Mouse (Mus musculus): Measurements from ENCODE around the gene Ninl.

The Ninl gene

GRCm38 (mm10) chr2:150995324-150995723 is 43.9 kb downstream of the Ninl start:
- DNase-seq: no peak

DNA sequence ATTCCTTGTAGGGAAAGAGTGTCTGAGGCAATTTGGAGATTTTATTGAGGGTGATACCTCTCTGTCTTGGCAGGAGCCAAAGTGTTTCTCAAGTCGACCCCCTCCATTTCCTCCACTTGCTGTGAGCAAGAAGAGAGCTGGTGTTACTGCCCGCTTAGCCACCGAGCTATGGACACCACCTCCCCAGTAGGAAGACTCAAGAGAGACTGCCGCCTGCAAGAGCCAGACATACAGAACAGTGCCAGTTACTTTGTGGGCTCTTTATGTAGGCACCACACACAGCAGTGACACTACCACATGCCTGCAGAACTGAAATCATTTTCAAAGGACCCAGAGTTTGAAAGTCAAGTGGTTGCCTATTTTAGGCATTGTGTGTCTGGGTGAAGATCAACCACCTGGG is 48.1 kb downstream of the Ninl start:
- no peak for DNase-seq

DNA sequence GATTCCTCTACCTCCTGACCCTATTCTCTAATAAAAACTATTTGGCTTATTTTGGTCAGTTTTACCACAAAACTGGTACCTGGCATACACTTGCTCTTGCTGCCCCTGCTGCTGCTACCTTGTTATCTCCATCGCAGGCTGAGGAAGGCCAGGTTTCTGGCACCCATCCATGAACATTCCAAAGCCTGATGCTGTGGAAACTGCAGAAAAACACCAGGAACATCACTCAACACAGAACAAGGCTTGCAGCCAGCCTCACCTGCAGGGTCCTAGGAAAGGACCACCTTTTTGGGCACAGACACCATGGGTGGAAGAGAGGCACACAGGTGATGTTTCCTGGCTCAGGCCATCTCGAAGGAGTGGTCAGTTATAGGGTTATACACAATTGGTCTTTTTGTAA is 48.7 kb downstream of the Ninl start:
- DNase-seq: no peak

DNA sequence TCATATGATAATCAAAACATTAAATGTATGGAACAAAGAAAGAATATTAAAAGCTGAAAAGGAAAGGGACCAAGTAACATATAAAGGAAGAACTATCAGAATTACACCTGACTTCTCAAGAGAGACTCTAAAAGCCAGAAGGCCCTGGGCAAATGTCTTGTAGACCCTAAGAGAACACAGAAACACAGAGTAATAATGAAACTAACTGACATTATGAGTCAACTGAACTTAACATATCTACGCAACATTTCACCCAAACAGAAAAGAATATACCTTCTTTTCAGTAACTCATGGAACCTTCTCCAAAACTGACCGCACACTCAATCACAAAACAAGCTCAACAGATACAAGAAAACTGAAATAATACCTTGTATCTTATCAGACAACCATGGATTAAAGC is 53.8 kb downstream of the Ninl start:
- no peak for DNase-seq

DNA sequence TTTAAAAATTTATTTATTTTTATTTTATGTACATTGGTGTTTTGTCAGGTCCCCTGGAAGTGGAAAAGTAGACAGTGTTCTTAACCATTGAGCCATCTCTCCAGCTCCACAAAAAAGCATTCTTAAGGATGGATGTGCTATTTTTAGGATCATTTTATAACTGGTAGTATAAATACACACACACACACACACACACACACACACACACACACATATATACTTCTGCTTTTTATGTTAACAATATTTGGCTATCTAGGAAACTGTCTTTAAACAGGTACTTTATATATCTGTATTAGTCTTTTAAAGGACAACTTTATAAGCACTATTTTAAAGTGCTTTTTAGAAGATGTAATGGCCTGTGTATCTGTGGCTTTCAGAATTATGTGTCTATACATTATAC is 57.1 kb downstream of the Ninl start:
- no peak for DNase-seq

DNA sequence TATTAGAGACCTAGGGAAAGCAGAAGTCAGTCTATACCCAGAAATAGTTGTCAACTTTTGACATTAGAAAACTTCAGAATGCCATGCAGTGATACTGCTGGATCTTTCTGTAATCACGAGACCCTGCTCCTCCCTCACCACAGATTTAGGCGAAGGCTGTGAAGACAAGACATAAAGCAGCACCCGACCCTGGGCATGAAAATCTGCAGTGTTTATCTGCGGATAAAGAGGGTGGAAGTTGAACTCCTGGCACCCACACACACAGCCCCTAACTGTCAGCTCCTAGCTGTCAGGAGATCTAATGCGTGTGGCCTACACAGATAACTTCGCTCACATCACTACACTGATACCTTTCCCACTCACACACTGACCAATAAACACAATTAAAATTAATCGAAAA is 57.7 kb downstream of the Ninl start:
- no peak for DNase-seq

GRCm38 (mm10) chr2:150979861-150980620 is 59.1 kb downstream of the Ninl start:
- DNase-seq: no peak

DNA sequence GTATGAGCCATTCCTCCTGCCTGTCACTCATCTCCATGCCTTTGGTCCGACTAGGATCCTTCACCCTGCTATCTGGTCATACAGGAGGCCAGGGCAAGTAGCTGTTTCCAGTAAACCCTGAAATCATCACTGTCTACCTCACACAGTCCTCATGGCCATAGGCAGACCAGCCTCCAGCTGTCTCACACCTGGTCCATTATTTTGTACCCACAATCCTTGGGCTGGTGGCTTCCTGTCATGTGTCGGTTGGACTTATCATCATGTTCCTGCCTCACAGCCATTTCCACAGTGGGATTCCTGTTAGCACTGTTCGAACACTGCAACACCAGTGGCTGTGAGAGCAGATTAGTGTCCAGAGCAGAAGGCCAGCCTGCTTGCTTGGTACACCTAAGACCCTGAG is 60.4 kb downstream of the Ninl start:
- DNase-seq: no peak

DNA sequence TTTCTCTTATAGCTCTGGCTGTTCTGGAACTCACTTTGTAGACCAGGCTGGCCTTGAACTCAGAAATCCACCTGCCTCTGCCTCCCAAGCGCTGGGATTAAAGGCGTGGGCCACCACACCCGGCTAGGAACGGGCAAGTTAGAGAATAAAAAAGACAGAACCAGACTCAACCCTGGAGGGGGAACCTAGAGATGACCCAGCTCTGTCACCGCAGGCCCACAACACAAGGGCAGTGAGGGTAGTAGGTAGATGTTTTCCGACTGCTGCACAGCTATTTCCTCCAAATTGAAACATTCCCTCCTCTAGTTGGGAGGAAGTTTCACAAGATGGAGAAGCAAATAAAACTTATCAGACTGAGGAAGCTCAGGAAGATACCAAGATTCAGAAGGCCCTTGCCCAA is 61.5 kb downstream of the Ninl start:
- no peak for DNase-seq

- DNase-seq: no peak
Measured at GRCm38 (mm10) chr2:150976871-150977270, 62.3 kb downstream of the Ninl start.

GRCm38 (mm10) chr2:150973401-150974115 is 65.6 kb downstream of the Ninl start:
- DNase-seq: no peak

DNA sequence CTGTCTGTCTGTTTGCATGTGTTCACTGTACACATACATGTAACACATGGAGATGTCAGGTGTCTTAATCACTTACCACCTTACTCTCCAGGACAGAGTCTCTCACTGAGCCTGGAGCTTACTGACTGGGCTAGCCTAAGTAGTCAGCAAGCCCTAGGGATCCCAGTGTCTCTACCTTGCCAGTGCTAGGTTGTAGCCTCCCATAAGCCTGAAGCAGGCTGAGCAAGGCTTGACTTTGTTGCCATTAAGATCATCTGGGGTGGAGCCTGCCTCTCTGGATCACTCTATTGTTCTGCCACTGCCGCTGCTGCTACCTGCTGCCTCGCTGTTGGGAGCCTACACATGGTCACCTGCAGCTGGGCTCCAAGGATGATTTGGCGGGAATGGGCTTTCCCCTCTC is 66.5 kb downstream of the Ninl start:
- no peak for DNase-seq

- DNase-seq: no peak
Measured at GRCm38 (mm10) chr2:150971856-150972255, 67.3 kb downstream of the Ninl start.

- no peak for DNase-seq
Measured at GRCm38 (mm10) chr2:150969231-150969630, 70.0 kb downstream of the Ninl start.

DNA sequence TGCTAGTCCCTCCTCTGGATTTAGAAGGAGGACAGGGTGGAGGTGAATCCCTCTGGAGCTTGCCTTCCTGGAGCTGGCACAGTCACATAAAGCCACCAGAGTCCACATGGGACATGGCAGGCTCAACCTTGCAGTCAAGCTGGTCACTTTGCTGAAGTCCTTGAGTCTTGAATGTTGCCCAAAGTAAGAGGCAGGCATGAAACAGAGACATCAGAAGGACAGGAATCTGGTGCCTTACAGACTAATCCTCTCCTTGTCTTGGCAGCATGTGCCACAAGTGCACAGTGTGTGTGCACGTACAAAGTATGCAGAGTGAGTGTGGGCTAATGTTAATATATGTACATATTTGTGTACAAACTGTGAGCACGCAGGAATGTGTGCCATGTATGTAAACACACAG is 71.7 kb downstream of the Ninl start:
- DNase-seq: no peak

GRCm38 (mm10) chr2:150965951-150966350 is 73.2 kb downstream of the Ninl start:
- DNase-seq: no peak

GRCm38 (mm10) chr2:150964641-150965040 is 74.5 kb downstream of the Ninl start:
- no peak for DNase-seq

GRCm38 (mm10) chr2:150963246-150963645 is 75.9 kb downstream of the Ninl start:
- DNase-seq: no peak

DNA sequence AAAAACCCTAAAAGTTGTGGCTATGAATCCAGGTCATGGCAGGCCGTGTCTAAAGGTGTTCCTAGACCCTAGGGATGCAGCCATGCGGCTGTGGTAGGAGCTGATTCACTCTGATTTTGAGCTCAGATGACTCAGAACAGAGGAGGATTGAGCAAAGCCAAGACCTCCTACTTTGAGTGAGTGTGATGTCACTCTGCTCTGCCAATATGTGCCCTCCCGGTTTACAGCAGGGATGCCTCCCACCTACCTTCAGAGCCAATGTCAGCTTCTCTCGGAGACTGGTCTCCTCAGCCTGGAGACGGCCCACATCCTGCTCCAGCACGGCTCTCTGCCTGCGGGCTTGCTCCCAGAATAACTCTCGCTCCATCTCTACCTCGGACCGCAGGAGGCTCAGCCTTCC is 79.7 kb downstream of the Ninl start:
- no peak for DNase-seq

GRCm38 (mm10) chr2:150955859-150956258 is 83.3 kb downstream of the Ninl start:
- DNase-seq: no peak

DNA sequence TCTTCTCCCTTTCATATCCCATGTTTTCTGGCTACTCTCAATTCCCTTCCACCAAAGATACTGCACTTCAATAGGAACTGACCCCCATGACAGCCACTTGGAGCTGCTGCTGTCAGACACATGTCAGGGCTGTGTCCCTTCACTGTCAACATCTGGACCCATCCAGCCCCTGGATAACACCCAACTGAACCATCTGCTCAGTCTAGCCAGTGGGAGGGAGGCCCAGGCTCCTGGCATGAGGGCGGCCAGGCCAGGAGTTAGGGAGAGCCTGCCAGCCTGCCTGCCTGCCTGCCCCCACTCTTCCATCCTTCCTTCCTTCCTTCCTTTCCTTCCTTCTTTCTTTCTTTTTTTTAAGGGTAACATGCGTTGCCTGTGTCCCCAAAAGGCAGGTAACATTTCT is 88.0 kb downstream of the Ninl start:
- no peak for DNase-seq

DNA sequence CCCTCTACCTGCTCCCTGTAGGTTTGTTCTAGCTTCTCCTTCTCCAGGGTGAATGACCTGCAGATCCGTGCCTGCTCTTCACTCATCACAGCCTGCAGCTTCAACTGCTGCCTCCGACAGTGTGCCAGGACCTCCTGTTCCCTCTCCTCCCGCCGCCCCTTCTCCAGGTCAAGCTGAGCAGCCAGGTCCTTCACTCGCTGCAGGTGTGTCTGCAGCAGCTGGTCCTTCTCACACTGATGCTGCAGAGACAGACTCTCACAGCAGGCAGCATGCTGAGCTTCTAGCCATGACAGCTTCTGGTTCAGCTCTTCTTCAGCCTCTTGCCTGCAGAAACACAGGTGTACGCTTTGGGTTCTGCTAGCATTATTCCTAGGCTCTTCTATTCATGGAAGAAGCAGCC is 89.1 kb downstream of the Ninl start:
- no peak for DNase-seq

- DNase-seq: no peak
Measured at GRCm38 (mm10) chr2:150949652-150950051, 89.5 kb downstream of the Ninl start.

- no peak for DNase-seq
Measured at GRCm38 (mm10) chr2:150948786-150949185, 90.4 kb downstream of the Ninl start.
